In genomic region chr2:4152521-4153040, GRCm38 (mm10) we compare ENCODE assay signal across 8 mouse cellular contexts.
DNase-seq lines count a peak whose midpoint lies in the region; ATAC-seq lines count a peak whose summit lies in the region.

No protein-coding gene starts in this region.

- ATAC-seq in limb, embryonic 13.5 days (ENCODE audit: low FRiP score, low read depth) = peak; percentile 41; the same call in 1 of the 2 replicates
- no peak for ATAC-seq in megakaryocyte, adult 5-6 weeks (ENCODE audit: poor library complexity, severe bottlenecking)

- peak overlapping the region; percentile 53 for H3K4me3 ChIP-seq in limb, embryonic 13.5 days

- H3K27ac ChIP-seq in limb, embryonic 13.5 days = peak overlapping the region; percentile 33; the same call in 1 of the 2 replicates

- 5% methylated on average over 14 of the region's 14 CpGs for WGBS in limb, embryonic 13.5 days

- peak; percentile 43 for DNase-seq in embryo, embryonic 10 days (ENCODE audit: low spot score)
- DNase-seq in embryo, embryonic 10.5 days (ENCODE audit: low spot score) = no peak
- DNase-seq in right cerebral cortex, adult 2 months (ENCODE audit: low spot score in 2 of 2) = peak; percentile 24 to 27
- DNase-seq in right cerebral cortex, postnatal 36 days (ENCODE audit: low spot score in 2 of 2) = no peak
- DNase-seq in retina, postnatal 1 day = peak; percentile 63
- no peak for DNase-seq in gastrocnemius, adult 18-20 months (ENCODE audit: low spot score)

- H3K4me2 ChIP-seq in limb, embryonic 13.5 days (replicated peaks) = peak overlapping the region; percentile 83

- H3K4me1 ChIP-seq in limb, embryonic 13.5 days = peaks cover 26% of the 10 kb centered on the region

- no peaks in the 10 kb centered on the region for H3K9me3 ChIP-seq in limb, embryonic 13.5 days

- H3K9ac ChIP-seq in limb, embryonic 13.5 days = peak overlapping the region; percentile 64

- no peaks in the 10 kb centered on the region for H3K36me3 ChIP-seq in limb, embryonic 13.5 days

- no peaks in the 10 kb centered on the region for H3K27me3 ChIP-seq in limb, embryonic 13.5 days

Comparison
In these comparisons a context has a peak if more than half of its experiments do, and no peak if none do; other contexts are left out.
1. DNase-seq: peak in embryo, embryonic 10 days (single experiment), right cerebral cortex, adult 2 months (2 of 2) and retina, postnatal 1 day (single experiment); none in embryo, embryonic 10.5 days (single experiment), right cerebral cortex, postnatal 36 days (0 of 2) and gastrocnemius, adult 18-20 months (single experiment).